18 mouse cellular contexts compared by ENCODE assay signal in the genomic region with DNA sequence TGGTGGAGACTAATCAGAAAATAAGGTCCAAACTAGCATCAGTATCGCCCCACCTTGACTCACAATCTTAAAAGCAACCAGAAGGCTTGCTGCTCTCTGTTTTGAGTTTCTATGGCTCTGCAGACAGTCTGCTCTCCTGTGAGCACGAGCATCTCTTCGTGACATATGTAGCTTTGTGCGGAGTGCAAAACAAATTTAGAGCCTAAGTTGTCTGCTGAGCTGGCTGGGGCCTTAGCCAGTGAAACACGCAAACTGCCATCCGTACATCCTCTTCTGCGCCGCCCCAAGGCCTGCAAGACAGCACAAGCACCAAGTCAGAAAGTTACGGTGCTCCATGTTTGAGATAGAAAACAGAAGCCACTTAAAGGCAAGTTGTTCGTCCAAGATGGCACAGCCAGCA.
A peak's percentile ranks its signal among the peaks of the same experiment; 100 is the strongest.
DNase-seq lines count a peak whose midpoint lies in the region; ATAC-seq lines count a peak whose summit lies in the region.
"Had no signal": no experiment of that assay in that cellular context is flagged by ENCODE, and none has a peak within 500 bp of the region (broad histone marks: within the 10 kb centered on the region; RNA-seq: fewer than 3 reads in every experiment).

No protein-coding gene starts in this region.

- no peaks in the 10 kb centered on the region for H3K9me3 ChIP-seq in hindbrain, embryonic 15.5 days
- H3K9me3 ChIP-seq in hindbrain, embryonic 10.5 days: no peaks in the 10 kb centered on the region
- H3K9me3 ChIP-seq: embryonic facial prominence, embryonic 15.5 days; heart, embryonic 15.5 days; neural tube, embryonic 12.5 days had no signal

- 0 out of 2 replicates have a peak overlapping the region, but pooled peaks have one; percentile 26 for H3K27ac ChIP-seq in hindbrain, embryonic 15.5 days (replicated peaks)
- H3K27ac ChIP-seq in hindbrain, embryonic 10.5 days: no peak overlapping the region
- H3K27ac ChIP-seq: embryonic facial prominence, embryonic 15.5 days; heart, embryonic 15.5 days; kidney, postnatal 0 days; macrophage; neural tube, embryonic 12.5 days; stomach, postnatal 0 days had no signal

- H3K4me2 ChIP-seq in hindbrain, embryonic 15.5 days: no peak overlapping the region
- H3K4me2 ChIP-seq: embryonic facial prominence, embryonic 15.5 days; heart, embryonic 15.5 days; liver, embryonic 11.5 days; lung, embryonic 14.5 days; neural tube, embryonic 12.5 days had no signal

- no peaks in the 10 kb centered on the region for H3K27me3 ChIP-seq in hindbrain, embryonic 15.5 days
- 0 out of 2 replicates have a peak, but pooled peaks cover 9% of the 10 kb centered on the region for H3K27me3 ChIP-seq in hindbrain, embryonic 10.5 days (ENCODE audit: insufficient read depth, poor library complexity, severe bottlenecking)
- H3K27me3 ChIP-seq: embryonic facial prominence, embryonic 15.5 days; neural tube, embryonic 12.5 days had no signal

- no peak for DNase-seq in hindbrain, embryonic 10.5 days (ENCODE audit: low spot score)
- peak; percentile 86 for DNase-seq in brain, adult 2 months (ENCODE audit: low read depth, low spot score)
- DNase-seq in frontal cortex, postnatal 36 days (ENCODE audit: low spot score in 2 of 2): peak; percentile 57 to 76
- peak; percentile 59 to 68 for DNase-seq in right cerebral cortex, adult 2 months (ENCODE audit: low spot score in 2 of 2)
- DNase-seq in retina, embryonic 14.5 days (ENCODE audit: low spot score): no peak
- DNase-seq in heart, adult 11 months: no peak
- DNase-seq in thymus, postnatal 10 days (ENCODE audit: low spot score in 2 of 2): no peak
- DNase-seq: cerebellum, adult 11 months; lung, embryonic 14.5 days had no signal

- 92% methylated on average over 10 of the region's 10 CpGs for WGBS in hindbrain, embryonic 15.5 days
- 94% methylated on average over 10 of the region's 10 CpGs for WGBS in hindbrain, embryonic 10.5 days

- ATAC-seq in hindbrain, embryonic 15.5 days (ENCODE audit: low FRiP score, low read depth): no peak
- ATAC-seq: intestine, embryonic 16.5 days had no signal

- H3K36me3 ChIP-seq in hindbrain, embryonic 15.5 days: no peaks in the 10 kb centered on the region
- H3K36me3 ChIP-seq in hindbrain, embryonic 10.5 days: no peaks in the 10 kb centered on the region
- H3K36me3 ChIP-seq: embryonic facial prominence, embryonic 15.5 days; heart, embryonic 15.5 days; neural tube, embryonic 12.5 days had no signal

- no peak overlapping the region for H3K9ac ChIP-seq in hindbrain, embryonic 15.5 days
- H3K9ac ChIP-seq: embryonic facial prominence, embryonic 15.5 days; heart, embryonic 15.5 days; lung, embryonic 14.5 days; neural tube, embryonic 12.5 days had no signal

- no peak overlapping the region for H3K4me3 ChIP-seq in hindbrain, embryonic 15.5 days
- H3K4me3 ChIP-seq in hindbrain, embryonic 10.5 days: no peak overlapping the region
- H3K4me3 ChIP-seq: embryonic facial prominence, embryonic 15.5 days; heart, embryonic 15.5 days; neural tube, embryonic 12.5 days had no signal

- H3K4me1 ChIP-seq in hindbrain, embryonic 15.5 days (replicated peaks): peaks cover 35% of the 10 kb centered on the region
- peaks cover 49% of the 10 kb centered on the region for H3K4me1 ChIP-seq in hindbrain, embryonic 10.5 days (replicated peaks)

Comparison
In these comparisons a context has a peak if more than half of its experiments do, and no peak if none do; other contexts are left out.
1. DNase-seq: peak in brain, adult 2 months (single experiment), frontal cortex, postnatal 36 days (2 of 2) and right cerebral cortex, adult 2 months (2 of 2); none in hindbrain, embryonic 10.5 days (single experiment), retina, embryonic 14.5 days (single experiment), heart, adult 11 months (single experiment) and thymus, postnatal 10 days (0 of 2).